Mouse (Mus musculus) midbrain, embryonic 16.5 days (tissue): ENCODE results near the gene 1810049J17Rik. TPM values are rescaled to one million over a fixed set of nuclear protein-coding genes. Genes with fewer than 3 reads are reported as not detected.
"Not testable (repeated sequence)": the region's sequence is repeated elsewhere in the genome, so short reads cannot be mapped to it uniquely, and the experiment has no call there.

Experiments used
- ATAC-seq: fragments of 200-750 bp; cut with Nextera tagmentation; 2 replicates; pipeline ENCODE4 v1.8.0; 2017; ENCODE audit warnings: moderate TSS enrichment
- H3K27ac ChIP-seq: fragments of 300-500 bp; sonication (generic); 2 replicates; pipeline ENCODE4 v1.5.1; 2014; ENCODE audit warnings: mild to moderate bottlenecking, low read length, mixed read lengths
- H3K27me3 ChIP-seq: fragments of 300-500 bp; sonication (generic); 2 replicates; pipeline ENCODE4 v1.6.1; 2014; ENCODE audit warnings: low read depth, low read length, mixed read lengths; ENCODE audit not compliant: control insufficient read depth, insufficient read depth
- H3K36me3 ChIP-seq: fragments of 300-500 bp; sonication (generic); 2 replicates; pipeline ENCODE4 v1.6.1; 2014; ENCODE audit warnings: mild to moderate bottlenecking, low read length, moderate library complexity, mixed read lengths; ENCODE audit not compliant: control insufficient read depth, insufficient read depth
- H3K4me1 ChIP-seq: fragments of 300-500 bp; sonication (generic); 2 replicates; pipeline ENCODE4 v1.6.1; 2014; ENCODE audit warnings: mild to moderate bottlenecking, low read length, mixed read lengths; ENCODE audit not compliant: control insufficient read depth, insufficient read depth
- H3K4me2 ChIP-seq: fragments of 300-500 bp; sonication (generic); 2 replicates; pipeline ENCODE4 v1.6.1; 2014; ENCODE audit warnings: mild to moderate bottlenecking, low read length, mixed read lengths
- H3K4me3 ChIP-seq: fragments of 300-500 bp; sonication (generic); 2 replicates; pipeline ENCODE4 v1.5.1; 2014; ENCODE audit warnings: low read depth, mild to moderate bottlenecking, low read length, moderate library complexity, mixed read lengths
- H3K9ac ChIP-seq: fragments of 300-500 bp; sonication (generic); 2 replicates; pipeline ENCODE4 v1.6.1; 2014; ENCODE audit warnings: low read depth, low read length, mixed read lengths
- H3K9me3 ChIP-seq: fragments of 300-500 bp; sonication (generic); replicated peaks from 2 replicates; pipeline ENCODE4 v1.6.1; 2014; ENCODE audit warnings: mild to moderate bottlenecking, low read length, mixed read lengths; ENCODE audit not compliant: control insufficient read depth, poor library complexity, severe bottlenecking
- WGBS: fragments of 180-500 bp; shearing (Covaris S2); extraction: QIAGEN DNeasy Blood & Tissue Kit; methylation state at CpG from one replicate; pipeline ENCODE4 v1.1.7; 2014; 5-methylcytosine and 5-hydroxymethylcytosine counted together
- polyA plus RNA-seq: library from polyadenylated mRNA; unstranded; fragments of >200 nt; fragmentation: Nextera tagmentation; extraction: Ambion mirVana; gene quantifications from 2 replicates; pipeline ENCODE4 v1.2.1, GENCODE M21; 2015

The 1810049J17Rik gene
- not detected in 2 replicates for polyA plus RNA-seq

GRCm38 (mm10) chr15:12321788-12322621, at the start of gene 1810049J17Rik:
Gene 1810049J17Rik (minus strand): TSS chr15:12321899.
- under 1% methylated on average over 53 of the region's 70 CpGs for WGBS
- no peaks in the 10 kb centered on the region for H3K9me3 ChIP-seq

GRCm38 (mm10) chr15:12371183-12371582, 49.5 kb upstream of the 1810049J17Rik start:
- peak; percentile 61 for ATAC-seq
- Histone ChIP-seq H3K36me3 (no peaks in the 10 kb centered on the region), H3K4me3 (no peak overlapping the region), H3K4me2 (no peak overlapping the region), H3K27ac (no peak overlapping the region; the same call in 1 of the 2 replicates), H3K9me3 (no peaks in the 10 kb centered on the region), H3K4me1 (peaks cover 10% of the 10 kb centered on the region), H3K27me3 (0 out of 2 replicates have a peak, but pooled peaks cover 2% of the 10 kb centered on the region), H3K9ac (0 out of 2 replicates have a peak overlapping the region, but pooled peaks have one; percentile 21)
- 5% methylated on average over 8 of the region's 8 CpGs for WGBS

More at GRCm38 (mm10) chr15:12321788-12322621, at the start of gene 1810049J17Rik:
- Histone ChIP-seq H3K27me3 (peaks cover 3% of the 10 kb centered on the region; the same call in 1 of the 2 replicates), H3K36me3 (peaks cover 3% of the 10 kb centered on the region; the same call in 1 of the 2 replicates), H3K9ac (peak within 1 kb of the TSS; percentile 99), H3K4me1 (peaks cover 24% of the 10 kb centered on the region), H3K4me2 (peak within 1 kb of the TSS; percentile 80), H3K27ac (peak within 1 kb of the TSS; percentile 89), H3K4me3 (peak within 1 kb of the TSS; percentile 78)
- peak; percentile 52 for ATAC-seq

- no peaks in the 10 kb centered on the region for H3K9me3 ChIP-seq
- no peak overlapping the region for H3K4me2 ChIP-seq
- peaks cover 17% of the 10 kb centered on the region for H3K4me1 ChIP-seq
- no peak overlapping the region for H3K27ac ChIP-seq
- H3K4me3 ChIP-seq, result no peak overlapping the region
- ATAC-seq, result no peak
- no peaks in the 10 kb centered on the region for H3K36me3 ChIP-seq
- no peak overlapping the region for H3K9ac ChIP-seq
- 83% methylated on average over 3 of the region's 3 CpGs for WGBS
- no peaks in the 10 kb centered on the region for H3K27me3 ChIP-seq
These were observed 48.4 kb upstream of the 1810049J17Rik start for GRCm38 (mm10) chr15:12370096-12370495.

GRCm38 (mm10) chr15:12368850-12369249, 47.2 kb upstream of the 1810049J17Rik start:
- no peak overlapping the region for H3K4me2 ChIP-seq
- no peak overlapping the region for H3K9ac ChIP-seq
- no peaks in the 10 kb centered on the region for H3K36me3 ChIP-seq
- no peaks in the 10 kb centered on the region for H3K27me3 ChIP-seq
- 86% methylated on average over 4 of the region's 4 CpGs for WGBS
- H3K9me3 ChIP-seq, result no peaks in the 10 kb centered on the region
- peaks cover 17% of the 10 kb centered on the region for H3K4me1 ChIP-seq
- no peak overlapping the region for H3K27ac ChIP-seq
- no peak overlapping the region for H3K4me3 ChIP-seq
- ATAC-seq, result no peak

- no peak for ATAC-seq
- WGBS, result 72% methylated on average over 11 of the region's 11 CpGs
- no peak overlapping the region for H3K27ac ChIP-seq
These were observed 46.7 kb upstream of the 1810049J17Rik start for GRCm38 (mm10) chr15:12368357-12368756.

GRCm38 (mm10) chr15:12367306-12368080, 45.8 kb upstream of the 1810049J17Rik start:
- Histone ChIP-seq H3K27me3 (no peaks in the 10 kb centered on the region), H3K27ac (no peak overlapping the region), H3K4me1 (peaks cover 17% of the 10 kb centered on the region), H3K9ac (no peak overlapping the region), H3K9me3 (no peaks in the 10 kb centered on the region), H3K4me2 (no peak overlapping the region), H3K4me3 (no peak overlapping the region), H3K36me3 (no peaks in the 10 kb centered on the region)
- no peak for ATAC-seq
- 53% methylated on average over 13 of the region's 13 CpGs for WGBS

More at GRCm38 (mm10) chr15:12368357-12368756, 46.7 kb upstream of the 1810049J17Rik start:
- Histone ChIP-seq H3K9ac (no peak overlapping the region), H3K9me3 (no peaks in the 10 kb centered on the region), H3K36me3 (no peaks in the 10 kb centered on the region), H3K27me3 (no peaks in the 10 kb centered on the region), H3K4me3 (no peak overlapping the region), H3K4me1 (peaks cover 17% of the 10 kb centered on the region), H3K4me2 (no peak overlapping the region)

- Histone ChIP-seq H3K4me1 (peaks cover 17% of the 10 kb centered on the region), H3K27ac (peak overlapping the region; percentile 88)
- WGBS, result 89% methylated on average over 11 of the region's 11 CpGs
- ATAC-seq, H3K9me3 ChIP-seq, H3K4me2 ChIP-seq, H3K27me3 ChIP-seq, H3K36me3 ChIP-seq, H3K9ac ChIP-seq, H3K4me3 ChIP-seq: not testable (repeated sequence)
These were observed 45.0 kb upstream of the 1810049J17Rik start for GRCm38 (mm10) chr15:12366580-12367305.

- H3K4me2 ChIP-seq, result peak overlapping the region; percentile 6; the same call in 1 of the 2 replicates
- H3K4me3 ChIP-seq, result no peak overlapping the region
- ATAC-seq, result peak; percentile 93
- no peaks in the 10 kb centered on the region for H3K9me3 ChIP-seq
- H3K27me3 ChIP-seq, result no peaks in the 10 kb centered on the region
- H3K4me1 ChIP-seq, result peaks cover 14% of the 10 kb centered on the region
- 9% methylated on average over 3 of the region's 3 CpGs for WGBS
- H3K27ac ChIP-seq, result peak overlapping the region; percentile 88
- no peaks in the 10 kb centered on the region for H3K36me3 ChIP-seq
- no peak overlapping the region for H3K9ac ChIP-seq
These were observed 44.4 kb upstream of the 1810049J17Rik start for GRCm38 (mm10) chr15:12366072-12366469.
